Mouse (Mus musculus) forelimb bud, embryonic 11.5 days (tissue): ENCODE measurements around the gene Bbs10.
A peak's percentile ranks its signal among the peaks of the same experiment; 100 is the strongest.

Experiments used
- DNase-seq: peaks from one replicate; pipeline ENCODE4 v3.0.0-alpha.2; 2012; ENCODE audit warnings: low read depth, low spot score

Gene Bbs10

GRCm38 (mm10) chr10:111320579-111320978, 22.1 kb downstream of the Bbs10 start:
- no peak for DNase-seq

GRCm38 (mm10) chr10:111327957-111328356, 29.5 kb downstream of the Bbs10 start:
- DNase-seq, result no peak

DNA sequence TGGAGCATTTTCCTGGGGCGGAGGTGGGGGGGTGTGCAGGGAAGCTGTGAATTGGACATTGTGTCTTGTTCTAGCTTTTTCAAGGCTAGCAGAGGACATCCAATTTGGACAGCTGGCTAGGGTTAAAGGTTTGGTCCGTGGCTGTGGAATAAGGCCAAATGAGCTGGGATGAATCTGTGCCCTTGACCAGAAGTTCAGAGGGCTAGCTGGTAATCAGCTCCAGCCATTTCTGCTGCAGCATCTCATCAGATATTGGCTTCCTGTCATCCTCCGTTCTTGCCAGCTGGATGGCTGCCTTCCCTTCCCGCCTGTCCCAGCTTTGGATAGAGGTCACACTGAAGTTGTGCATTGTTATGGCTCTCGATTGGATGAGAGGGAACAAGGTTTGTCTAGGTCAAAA, 30.8 kb downstream of the Bbs10 start:
- DNase-seq, result no peak

GRCm38 (mm10) chr10:111334902-111335301, 36.4 kb downstream of the Bbs10 start:
- DNase-seq, result no peak

DNA sequence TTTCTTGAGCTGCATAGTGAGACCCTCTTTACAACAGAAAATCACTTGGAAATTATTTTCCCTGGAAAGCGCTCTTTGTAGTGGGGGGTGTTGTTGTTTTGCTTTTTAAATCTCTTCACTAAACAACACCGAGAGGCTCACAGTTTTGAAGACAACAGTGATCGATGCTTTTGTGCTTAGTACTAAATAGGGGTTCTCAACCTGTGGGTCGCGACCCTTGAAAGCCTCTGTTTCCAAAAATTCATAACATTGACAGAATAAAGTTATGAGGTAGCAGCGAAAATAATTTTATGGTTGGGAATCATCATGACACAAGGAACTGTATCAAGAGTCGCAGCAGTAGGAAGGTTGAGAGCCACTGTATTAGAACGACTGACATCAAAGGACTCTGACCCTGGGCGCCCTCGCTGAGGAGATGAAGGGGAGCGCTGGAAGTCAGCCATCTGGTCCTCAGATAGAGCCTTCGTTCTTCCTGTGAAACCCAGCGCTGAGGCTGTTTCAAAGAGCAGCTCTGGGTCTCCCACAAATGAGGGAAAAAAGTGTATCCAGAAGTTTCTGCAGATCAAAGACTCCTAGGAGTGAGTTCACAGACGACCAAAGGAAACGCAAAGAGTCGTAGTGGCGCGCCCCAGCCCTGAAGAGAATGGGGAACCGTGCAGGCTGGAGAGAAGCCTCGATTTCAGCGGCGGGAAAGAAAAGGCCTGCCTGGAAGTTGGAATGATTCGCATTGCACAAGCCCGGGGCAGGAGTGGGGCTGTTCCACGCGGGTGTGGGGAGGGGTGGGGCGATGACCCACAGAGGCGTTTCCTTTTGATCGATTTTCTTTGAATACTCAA, 37.3 kb downstream of the Bbs10 start:
- DNase-seq, result peak; percentile 33

DNA sequence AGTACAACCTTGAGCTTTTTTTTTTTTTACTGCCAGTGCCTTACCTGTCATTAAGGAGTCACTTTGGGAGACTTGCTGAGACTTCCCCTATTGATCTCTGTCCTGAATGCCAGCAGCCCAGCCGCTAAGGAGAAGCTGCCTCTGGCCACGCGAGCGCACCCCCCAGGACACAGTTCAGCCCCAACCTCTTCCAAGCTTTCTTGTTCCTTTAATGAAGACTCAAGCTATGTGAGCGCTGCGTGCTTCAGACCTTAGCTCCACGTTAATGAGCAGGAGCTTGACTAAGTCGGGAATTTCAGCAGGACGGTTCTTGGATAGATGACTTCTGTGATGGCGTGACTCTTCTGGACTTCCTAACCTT, 37.9 kb downstream of the Bbs10 start:
- DNase-seq, result no peak

DNA sequence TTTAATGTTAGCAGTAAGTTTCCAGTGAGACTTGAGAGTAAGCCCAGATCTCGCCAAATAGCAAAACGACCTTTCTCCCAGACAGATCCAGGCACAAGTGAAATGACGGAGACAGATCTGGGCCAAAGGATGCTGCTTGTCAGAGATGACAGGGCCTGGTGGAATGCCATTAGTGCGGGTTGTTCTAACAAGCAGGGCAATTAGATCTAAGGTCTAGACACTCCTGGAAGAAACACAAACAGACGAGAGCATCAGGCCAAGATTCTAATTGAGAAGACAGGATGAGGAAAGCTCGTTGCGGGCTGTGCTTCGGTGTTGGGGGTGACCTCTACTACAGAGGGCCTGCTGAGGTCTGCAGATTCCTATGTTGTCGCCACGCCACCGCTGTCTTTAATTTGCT, 40.8 kb downstream of the Bbs10 start:
- no peak for DNase-seq

GRCm38 (mm10) chr10:111341761-111342160, 43.3 kb downstream of the Bbs10 start:
- DNase-seq, result no peak

- no peak for DNase-seq
Measured at GRCm38 (mm10) chr10:111343555-111343954, 45.1 kb downstream of the Bbs10 start.

DNA sequence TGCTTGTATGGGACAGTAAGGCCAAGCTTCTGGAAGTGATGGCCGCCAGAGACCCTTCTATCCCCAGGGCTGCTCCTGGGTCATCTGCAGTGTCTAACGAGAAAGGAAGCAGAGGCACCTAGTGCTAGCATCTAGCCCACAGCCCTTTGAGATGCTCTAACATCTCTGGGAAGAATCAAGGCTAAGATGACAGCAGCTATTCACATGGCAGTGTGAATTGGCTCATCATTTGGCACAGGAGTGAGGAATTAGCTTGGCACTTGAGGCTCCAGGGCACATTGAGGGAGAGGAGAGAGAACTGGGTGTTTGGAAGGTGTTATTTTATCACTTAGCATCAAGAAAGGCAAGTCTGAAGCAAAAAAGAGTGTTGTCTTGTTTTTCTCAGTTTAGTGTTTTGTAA, 49.8 kb downstream of the Bbs10 start:
- DNase-seq, result no peak
